Mouse (Mus musculus): Measurements from ENCODE around the gene Ugt8a.

DNA sequence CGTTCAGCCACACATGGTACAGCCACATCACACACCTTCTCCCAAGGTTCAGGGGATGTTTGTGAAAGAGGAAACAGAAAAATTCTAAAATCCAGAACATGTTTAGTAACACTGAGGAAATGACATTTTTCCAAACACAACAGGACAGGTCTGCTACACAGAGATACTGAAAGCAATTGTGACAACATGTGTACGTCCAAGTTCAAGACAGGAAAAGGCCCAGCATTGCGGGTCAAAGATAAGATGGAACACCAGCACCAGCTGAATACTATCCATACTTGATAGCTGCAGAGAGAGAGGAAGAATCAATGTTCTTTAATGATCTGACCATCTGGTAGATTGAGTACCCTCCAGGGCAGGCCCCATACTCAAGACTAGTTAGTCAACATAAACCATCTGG, 41.1 kb upstream of the Ugt8a start:
- TF ChIP-seq POLR2A (IDR thresholded peaks at IDR 0.05; ENCODE audit: borderline replicate concordance, extremely low read depth, low read depth, low read length) (no peak), CTCF (IDR thresholded peaks at IDR 0.05; ENCODE audit: insufficient read depth, low read length) (no peak)

Data from lung, adult 2 months (tissue).